Mouse (Mus musculus): ENCODE results near the gene Zfp568.

Zfp568 gene

GRCm38 (mm10) chr7:29987551-29987950 is 3.8 kb downstream of the Zfp568 start:
- no peak for DNase-seq (ENCODE audit: extremely low read depth, insufficient read length, low spot score)

GRCm38 (mm10) chr7:29989031-29989430 is 5.3 kb downstream of the Zfp568 start:
- no peak for DNase-seq (ENCODE audit: extremely low read depth, insufficient read length, low spot score)

GRCm38 (mm10) chr7:29992698-29993097 is 8.9 kb downstream of the Zfp568 start:
- DNase-seq (ENCODE audit: extremely low read depth, insufficient read length, low spot score): no peak

- no peak for DNase-seq (ENCODE audit: extremely low read depth, insufficient read length, low spot score)
Observed at GRCm38 (mm10) chr7:29993340-29993739, 9.6 kb downstream of the Zfp568 start.

- no peak for DNase-seq (ENCODE audit: extremely low read depth, insufficient read length, low spot score)
Observed at GRCm38 (mm10) chr7:29995134-29995533, 11.4 kb downstream of the Zfp568 start.

- no peak for DNase-seq (ENCODE audit: extremely low read depth, insufficient read length, low spot score)
Observed at GRCm38 (mm10) chr7:30000601-30001000, 16.8 kb downstream of the Zfp568 start.

- no peak for DNase-seq (ENCODE audit: extremely low read depth, insufficient read length, low spot score)
Observed at GRCm38 (mm10) chr7:30007601-30008000, 23.8 kb downstream of the Zfp568 start.

- no peak for DNase-seq (ENCODE audit: extremely low read depth, insufficient read length, low spot score)
Observed at GRCm38 (mm10) chr7:30008020-30008690, 24.4 kb downstream of the Zfp568 start.

GRCm38 (mm10) chr7:30009321-30010085 is 25.7 kb downstream of the Zfp568 start:
- DNase-seq (ENCODE audit: extremely low read depth, insufficient read length, low spot score): no peak

- DNase-seq (ENCODE audit: extremely low read depth, insufficient read length, low spot score): no peak
Observed at GRCm38 (mm10) chr7:30010551-30011195, 26.9 kb downstream of the Zfp568 start.

- no peak for DNase-seq (ENCODE audit: extremely low read depth, insufficient read length, low spot score)
Observed at GRCm38 (mm10) chr7:30012956-30013363, 29.2 kb downstream of the Zfp568 start.

- no peak for DNase-seq (ENCODE audit: extremely low read depth, insufficient read length, low spot score)
Observed at GRCm38 (mm10) chr7:30017226-30017625, 33.5 kb downstream of the Zfp568 start.

GRCm38 (mm10) chr7:30019543-30019942 is 35.8 kb downstream of the Zfp568 start:
- DNase-seq (ENCODE audit: extremely low read depth, insufficient read length, low spot score): no peak

- no peak for DNase-seq (ENCODE audit: extremely low read depth, insufficient read length, low spot score)
Observed at GRCm38 (mm10) chr7:30023324-30023723, 39.6 kb downstream of the Zfp568 start.

GRCm38 (mm10) chr7:30023800-30024199 is 40.0 kb downstream of the Zfp568 start:
- no peak for DNase-seq (ENCODE audit: extremely low read depth, insufficient read length, low spot score)

GRCm38 (mm10) chr7:30025358-30025757 is 41.6 kb downstream of the Zfp568 start:
- DNase-seq (ENCODE audit: extremely low read depth, insufficient read length, low spot score): no peak

GRCm38 (mm10) chr7:30027331-30027730 is 43.6 kb downstream of the Zfp568 start:
- no peak for DNase-seq (ENCODE audit: extremely low read depth, insufficient read length, low spot score)

- DNase-seq (ENCODE audit: extremely low read depth, insufficient read length, low spot score): no peak
Observed at GRCm38 (mm10) chr7:30028572-30028971, 44.8 kb downstream of the Zfp568 start.

- no peak for DNase-seq (ENCODE audit: extremely low read depth, insufficient read length, low spot score)
Observed at GRCm38 (mm10) chr7:30030677-30031076, 46.9 kb downstream of the Zfp568 start.

GRCm38 (mm10) chr7:30031379-30031778 is 47.6 kb downstream of the Zfp568 start:
- DNase-seq (ENCODE audit: extremely low read depth, insufficient read length, low spot score): no peak

- no peak for DNase-seq (ENCODE audit: extremely low read depth, insufficient read length, low spot score)
Observed at GRCm38 (mm10) chr7:30034331-30034730, 50.6 kb downstream of the Zfp568 start.

- no peak for DNase-seq (ENCODE audit: extremely low read depth, insufficient read length, low spot score)
Observed at GRCm38 (mm10) chr7:30044354-30044753, 60.6 kb downstream of the Zfp568 start.

All from 3134 (cell line).